Mouse (Mus musculus) liver, postnatal 0 days (tissue): ENCODE measurements around the gene Igsf11. TPM values are rescaled to one million over a fixed set of nuclear protein-coding genes. Genes with fewer than 3 reads are reported as not detected.

ENCODE experiments used
- ATAC-seq: fragments of 200-750 bp; cut with Nextera tagmentation; 2 replicates; pipeline ENCODE4 v1.8.0; 2017; ENCODE audit warnings: mild to moderate bottlenecking, moderate library complexity
- DNase-seq: peaks from one replicate; pipeline ENCODE4 v3.0.0-alpha.2; 2016
- H3K27ac ChIP-seq: fragments of 300-500 bp; sonication (generic); 2 replicates; pipeline ENCODE4 v1.5.1; 2014; ENCODE audit warnings: antibody characterized with exemption, moderate library complexity, mild to moderate bottlenecking, low read depth
- H3K27me3 ChIP-seq: fragments of 300-500 bp; sonication (generic); 2 replicates; pipeline ENCODE4 v1.6.1; 2014; ENCODE audit warnings: low read length, control low read depth, mixed read lengths; ENCODE audit not compliant: insufficient read depth
- H3K36me3 ChIP-seq: fragments of 300-500 bp; sonication (generic); replicated peaks from 2 replicates; pipeline ENCODE4 v1.6.1; 2014; ENCODE audit warnings: mild to moderate bottlenecking, control low read depth, low read length, moderate library complexity, mixed read lengths; ENCODE audit not compliant: insufficient read depth
- H3K4me1 ChIP-seq: fragments of 300-500 bp; sonication (generic); 2 replicates; pipeline ENCODE4 v1.6.1; 2014; ENCODE audit warnings: antibody characterized with exemption, mild to moderate bottlenecking, control low read depth; ENCODE audit not compliant: insufficient read depth
- H3K4me2 ChIP-seq: fragments of 300-500 bp; sonication (generic); 2 replicates; pipeline ENCODE4 v1.6.1; 2014; ENCODE audit warnings: low read depth, mild to moderate bottlenecking, low read length, moderate library complexity, mixed read lengths
- H3K4me3 ChIP-seq: fragments of 300-500 bp; sonication (generic); 2 replicates; pipeline ENCODE4 v1.5.1; 2014; ENCODE audit warnings: low read depth, low read length
- H3K9ac ChIP-seq: fragments of 300-500 bp; sonication (generic); replicated peaks from 2 replicates; pipeline ENCODE4 v1.6.1; 2014; ENCODE audit warnings: mild to moderate bottlenecking, moderate library complexity
- H3K9me3 ChIP-seq: fragments of 300-500 bp; sonication (generic); 2 replicates; pipeline ENCODE4 v1.6.1; 2016; ENCODE audit warnings: mild to moderate bottlenecking, control low read depth, low read length, mixed read lengths
- CTCF ChIP-seq: sonication (generic); IDR thresholded peaks from 2 replicates; pipeline ENCODE4 v1.5.1; 2016; ENCODE audit warnings: antibody characterized with exemption, low read depth
- EP300 ChIP-seq: IDR thresholded peaks from 2 replicates; pipeline ENCODE4 v1.6.1; 2016; ENCODE audit warnings: antibody characterized with exemption, low read depth, mild to moderate bottlenecking
- WGBS: fragments of 180-500 bp; shearing (Covaris S2); extraction: QIAGEN DNeasy Blood & Tissue Kit; methylation state at CpG from one replicate; pipeline ENCODE4 v1.1.7; 2014; ENCODE audit not compliant: insufficient replicate concordance; 5-methylcytosine and 5-hydroxymethylcytosine counted together
- polyA plus RNA-seq: library from polyadenylated mRNA; unstranded; fragments of >200 nt; fragmentation: Nextera tagmentation; extraction: Ambion mirVana; gene quantifications from 2 replicates; pipeline ENCODE4 v1.2.1, GENCODE M21; 2015

Igsf11 gene
- polyA plus RNA-seq, 1 experiment from 2014 or later, result 2.1 TPM

- H3K36me3 ChIP-seq, result no peaks in the 10 kb centered on the region
- H3K27ac ChIP-seq, result no peak overlapping the region
- H3K4me3 ChIP-seq, result no peak overlapping the region
- H3K4me2 ChIP-seq, result no peak overlapping the region
- no peaks in the 10 kb centered on the region for H3K9me3 ChIP-seq
- H3K27me3 ChIP-seq, result no peaks in the 10 kb centered on the region
- no peaks in the 10 kb centered on the region for H3K4me1 ChIP-seq
- no peak for ATAC-seq
- H3K9ac ChIP-seq, result no peak overlapping the region
- TF ChIP-seq CTCF (peak; percentile 77), EP300 (no peak)
- peak; percentile 40 for DNase-seq
- WGBS, result 13% methylated on average over 4 of the region's 4 CpGs
Observed at GRCm38 (mm10) chr16:39048889-39049288, 156.4 kb downstream of the Igsf11 start.

GRCm38 (mm10) chr16:39052971-39053370, 160.5 kb downstream of the Igsf11 start:
- Histone ChIP-seq H3K4me2 (no peak overlapping the region), H3K4me3 (no peak overlapping the region), H3K4me1 (no peaks in the 10 kb centered on the region), H3K27me3 (no peaks in the 10 kb centered on the region), H3K9me3 (no peaks in the 10 kb centered on the region), H3K36me3 (no peaks in the 10 kb centered on the region), H3K9ac (no peak overlapping the region), H3K27ac (no peak overlapping the region)
- 0% methylated on average over 2 of the region's 2 CpGs for WGBS
- no peak for ATAC-seq
- peak; percentile 71 for DNase-seq
- TF ChIP-seq CTCF (peak; percentile 77), EP300 (no peak)

GRCm38 (mm10) chr16:39053779-39054178, 161.3 kb downstream of the Igsf11 start:
- ATAC-seq (no peak), DNase-seq (no peak)
- 37% methylated on average over 2 of the region's 2 CpGs for WGBS
- Histone ChIP-seq H3K4me2 (no peak overlapping the region), H3K4me1 (no peaks in the 10 kb centered on the region), H3K9me3 (no peaks in the 10 kb centered on the region), H3K36me3 (no peaks in the 10 kb centered on the region), H3K9ac (no peak overlapping the region), H3K27ac (no peak overlapping the region), H3K27me3 (no peaks in the 10 kb centered on the region), H3K4me3 (no peak overlapping the region)
- no peak for TF ChIP-seq CTCF
- TF ChIP-seq EP300, result no peak

GRCm38 (mm10) chr16:39056061-39056460, 163.6 kb downstream of the Igsf11 start:
- WGBS, result 15% methylated on average over 6 of the region's 6 CpGs

GRCm38 (mm10) chr16:39056961-39057360, 164.5 kb downstream of the Igsf11 start:
- H3K27me3 ChIP-seq, result no peaks in the 10 kb centered on the region
- H3K4me3 ChIP-seq, result no peak overlapping the region
- H3K9me3 ChIP-seq, result no peaks in the 10 kb centered on the region
- no peaks in the 10 kb centered on the region for H3K36me3 ChIP-seq
- TF ChIP-seq CTCF (no peak), EP300 (no peak)
- H3K4me1 ChIP-seq, result no peaks in the 10 kb centered on the region
- no peak for DNase-seq
- H3K27ac ChIP-seq, result no peak overlapping the region
- 52% methylated on average over 12 of the region's 12 CpGs for WGBS
- no peak for ATAC-seq
- H3K4me2 ChIP-seq, result no peak overlapping the region
- no peak overlapping the region for H3K9ac ChIP-seq

More at GRCm38 (mm10) chr16:39056061-39056460, 163.6 kb downstream of the Igsf11 start:
- Histone ChIP-seq H3K36me3 (no peaks in the 10 kb centered on the region), H3K4me2 (no peak overlapping the region), H3K9me3 (no peaks in the 10 kb centered on the region), H3K27ac (no peak overlapping the region), H3K27me3 (no peaks in the 10 kb centered on the region), H3K9ac (no peak overlapping the region), H3K4me1 (no peaks in the 10 kb centered on the region), H3K4me3 (no peak overlapping the region)
- DNase-seq, result no peak
- TF ChIP-seq EP300 (no peak), CTCF (peak; percentile 53)
- no peak for ATAC-seq

GRCm38 (mm10) chr16:39058869-39059268, 166.4 kb downstream of the Igsf11 start:
- WGBS, result 81% methylated on average over 2 of the region's 2 CpGs
- no peaks in the 10 kb centered on the region for H3K4me1 ChIP-seq
- no peaks in the 10 kb centered on the region for H3K9me3 ChIP-seq
- no peaks in the 10 kb centered on the region for H3K36me3 ChIP-seq
- H3K9ac ChIP-seq, result no peak overlapping the region
- no peak for TF ChIP-seq CTCF
- TF ChIP-seq EP300, result no peak
- no peak overlapping the region for H3K4me3 ChIP-seq
- ATAC-seq (no peak), DNase-seq (no peak)
- H3K4me2 ChIP-seq, result no peak overlapping the region
- H3K27ac ChIP-seq, result no peak overlapping the region
- H3K27me3 ChIP-seq, result no peaks in the 10 kb centered on the region

- H3K36me3 ChIP-seq, result no peaks in the 10 kb centered on the region
- H3K9ac ChIP-seq, result no peak overlapping the region
- no peaks in the 10 kb centered on the region for H3K4me1 ChIP-seq
- no peak overlapping the region for H3K4me3 ChIP-seq
- no peak overlapping the region for H3K27ac ChIP-seq
- H3K4me2 ChIP-seq, result no peak overlapping the region
- no peaks in the 10 kb centered on the region for H3K27me3 ChIP-seq
- DNase-seq (no peak), ATAC-seq (no peak)
- TF ChIP-seq CTCF, result peak; percentile 55
- no peak for TF ChIP-seq EP300
- H3K9me3 ChIP-seq, result no peaks in the 10 kb centered on the region
- WGBS, result 26% methylated on average over 5 of the region's 5 CpGs
Observed at GRCm38 (mm10) chr16:39062596-39062995, 170.1 kb downstream of the Igsf11 start.
